9 mouse cellular contexts compared by ENCODE assay signal in genomic region chr4:131918711-131919500, GRCm38 (mm10). TPM values are rescaled to one million over a fixed set of nuclear protein-coding genes. Genes with fewer than 3 reads are reported as not detected.
DNase-seq lines count a peak whose midpoint lies in the region; ATAC-seq lines count a peak whose summit lies in the region.
"Had no signal": no experiment of that assay in that cellular context is flagged by ENCODE, and none has a peak within 500 bp of the region (broad histone marks: within the 10 kb centered on the region; RNA-seq: fewer than 3 reads in every experiment).

No protein-coding gene starts in this region.

- no peak overlapping the region; the same call in 1 of the 2 replicates for H3K9ac ChIP-seq in embryonic facial prominence, embryonic 11.5 days (replicated peaks; ENCODE audit: low read length)

- peak; percentile 97 for DNase-seq in heart, adult 11 months
- DNase-seq in heart, postnatal 25 days (ENCODE audit: low spot score), result no peak
- DNase-seq in embryonic facial prominence, embryonic 11.5 days (ENCODE audit: low spot score), result peak; percentile 86
- DNase-seq in kidney, adult 9 months, result peak; percentile 55
- DNase-seq in lung, postnatal 10 days, result peak; percentile 52
- DNase-seq in testis, postnatal 14 days (ENCODE audit: low spot score), result no peak
- no peak for DNase-seq in right cerebral cortex, postnatal 4 days
- no peak for DNase-seq in spleen, postnatal 4 days (ENCODE audit: low spot score in 2 of 2)
- DNase-seq: cerebellum, postnatal 36 days had no signal

- H3K4me3 ChIP-seq in embryonic facial prominence, embryonic 11.5 days (ENCODE audit: low read depth, low read length), result no peak overlapping the region; the same call in 1 of the 2 replicates

- H3K4me2 ChIP-seq in embryonic facial prominence, embryonic 11.5 days (ENCODE audit: low read depth, low read length), result peak overlapping the region; percentile 8

- H3K9me3 ChIP-seq in embryonic facial prominence, embryonic 11.5 days (replicated peaks; ENCODE audit: control insufficient read depth, low read length), result no peaks in the 10 kb centered on the region

- peak overlapping the region; percentile 94 for H3K27ac ChIP-seq in embryonic facial prominence, embryonic 11.5 days (replicated peaks; ENCODE audit: low read depth, low read length)

- H3K27me3 ChIP-seq in embryonic facial prominence, embryonic 11.5 days (ENCODE audit: control insufficient read depth, insufficient read depth, low read length), result peaks cover 28% of the 10 kb centered on the region

- H3K4me1 ChIP-seq in embryonic facial prominence, embryonic 11.5 days (ENCODE audit: control insufficient read depth, insufficient read depth, low read length), result peaks cover 40% of the 10 kb centered on the region

- ATAC-seq in embryonic facial prominence, embryonic 11.5 days (replicated peaks; ENCODE audit: insufficient number of reproducible peaks, low FRiP score, low TSS enrichment, low read depth), result peak; percentile 70

- 6% methylated on average over 15 of the region's 15 CpGs for WGBS in embryonic facial prominence, embryonic 11.5 days

- H3K36me3 ChIP-seq in embryonic facial prominence, embryonic 11.5 days (replicated peaks; ENCODE audit: control insufficient read depth, insufficient read depth, low read depth, low read length), result no peaks in the 10 kb centered on the region; the same call in 1 of the 2 replicates

- intact Hi-C loops in heart, postnatal 25 days (cut with DNase I), result loop anchor here (5.0 kb wide), 1 partner anchor 48 kb away; no protein-coding TSS in a partner anchor

RNA-seq across cellular contexts. Expression of gene Tmem200b, which starts 2.7 kb away (rescaled TPM):
- total RNA-seq in heart, postnatal 25 days (2021), result 1 to 10 TPM; 5.9 to 9.6 TPM
- 3.0 and 4.4 TPM in 2 replicates for polyA plus RNA-seq in embryonic facial prominence, embryonic 11.5 days (2014; fragmentation: Nextera tagmentation; extraction: Ambion mirVana)

RNA-seq across cellular contexts. Expression of gene Srsf4, which starts 45.5 kb away (rescaled TPM):
- total RNA-seq in heart, postnatal 25 days (2021), result 10 to 100 TPM; 32.8 to 38.4 TPM
- 119 and 131 TPM in 2 replicates for polyA plus RNA-seq in embryonic facial prominence, embryonic 11.5 days (2014; fragmentation: Nextera tagmentation; extraction: Ambion mirVana)

Comparison
In these comparisons a context has a peak if more than half of its experiments do, and no peak if none do; other contexts are left out.
1. DNase-seq: peak in heart, adult 11 months (single experiment), embryonic facial prominence, embryonic 11.5 days (single experiment), kidney, adult 9 months (single experiment) and lung, postnatal 10 days (single experiment); none in heart, postnatal 25 days (single experiment), testis, postnatal 14 days (single experiment), right cerebral cortex, postnatal 4 days (single experiment) and spleen, postnatal 4 days (0 of 2).